Mouse (Mus musculus): ENCODE data around the gene Gm6367.
"Not testable (repeated sequence)": the region's sequence is repeated elsewhere in the genome, so short reads cannot be mapped to it uniquely, and the experiment has no call there.

Gene Gm6367

GRCm38 (mm10) chr5:94988326-94988725 is at the start of gene Gm6367:
Gene Gm6367 (plus strand): TSS chr5:94988626.
- DNase-seq: not testable (repeated sequence)
